Mouse (Mus musculus) 3134 (cell line): Measurements from ENCODE around the gene Ntng1.
A peak's percentile ranks its signal among the peaks of the same experiment; 100 is the strongest.

ENCODE experiments used
- DNase-seq: peaks from one replicate; pipeline ENCODE4 v3.0.0-alpha.2; 2011; ENCODE audit warnings: low spot score; ENCODE audit not compliant: insufficient read length; ENCODE audit errors: extremely low read depth

Gene Ntng1

DNA sequence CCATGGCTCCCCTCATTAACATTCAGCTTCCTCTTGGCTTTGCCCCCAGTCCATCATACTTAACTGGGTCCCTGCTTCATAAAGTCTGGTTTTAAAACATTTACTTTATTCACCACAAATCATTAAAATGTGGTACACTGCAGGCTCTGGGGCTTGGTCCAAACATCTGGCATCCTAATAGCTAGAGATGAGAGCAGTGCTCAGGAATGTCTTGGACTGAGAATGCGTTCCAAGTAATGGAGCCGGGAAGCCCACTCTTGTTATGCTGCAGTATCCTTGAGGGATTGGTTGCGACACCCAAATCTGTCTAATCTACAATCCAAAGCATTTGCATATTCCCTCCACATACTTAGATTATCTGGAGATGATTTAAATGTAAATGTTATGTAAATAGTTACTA is 207.5 kb downstream of the Ntng1 start:
- DNase-seq, result peak; percentile 11

DNA sequence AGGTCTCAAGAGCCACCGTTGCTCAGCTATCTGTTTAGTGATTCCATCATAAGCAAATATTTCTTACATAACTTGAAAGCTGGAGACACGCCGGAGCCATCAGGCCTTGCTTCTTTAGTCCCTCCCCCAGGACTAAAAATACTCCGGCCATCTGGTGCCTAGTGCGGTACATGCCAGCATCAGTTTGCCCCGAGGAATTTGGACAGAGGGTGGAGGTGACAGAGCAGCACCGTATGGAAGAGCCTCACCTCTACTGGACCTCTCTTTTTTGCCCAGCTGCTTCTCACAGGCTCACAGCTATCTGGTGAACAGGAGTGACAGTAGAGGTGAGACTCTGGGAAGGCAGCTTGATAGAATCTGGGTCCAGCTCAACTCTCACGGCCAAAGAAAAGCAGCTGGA is 211.6 kb downstream of the Ntng1 start:
- no peak for DNase-seq

GRCm38 (mm10) chr3:109931021-109931420 is 212.8 kb downstream of the Ntng1 start:
- DNase-seq, result no peak

- no peak for DNase-seq
These were observed 220.0 kb downstream of the Ntng1 start for GRCm38 (mm10) chr3:109923788-109924187.

- DNase-seq, result no peak
These were observed 224.8 kb downstream of the Ntng1 start for GRCm38 (mm10) chr3:109918996-109919395.

DNA sequence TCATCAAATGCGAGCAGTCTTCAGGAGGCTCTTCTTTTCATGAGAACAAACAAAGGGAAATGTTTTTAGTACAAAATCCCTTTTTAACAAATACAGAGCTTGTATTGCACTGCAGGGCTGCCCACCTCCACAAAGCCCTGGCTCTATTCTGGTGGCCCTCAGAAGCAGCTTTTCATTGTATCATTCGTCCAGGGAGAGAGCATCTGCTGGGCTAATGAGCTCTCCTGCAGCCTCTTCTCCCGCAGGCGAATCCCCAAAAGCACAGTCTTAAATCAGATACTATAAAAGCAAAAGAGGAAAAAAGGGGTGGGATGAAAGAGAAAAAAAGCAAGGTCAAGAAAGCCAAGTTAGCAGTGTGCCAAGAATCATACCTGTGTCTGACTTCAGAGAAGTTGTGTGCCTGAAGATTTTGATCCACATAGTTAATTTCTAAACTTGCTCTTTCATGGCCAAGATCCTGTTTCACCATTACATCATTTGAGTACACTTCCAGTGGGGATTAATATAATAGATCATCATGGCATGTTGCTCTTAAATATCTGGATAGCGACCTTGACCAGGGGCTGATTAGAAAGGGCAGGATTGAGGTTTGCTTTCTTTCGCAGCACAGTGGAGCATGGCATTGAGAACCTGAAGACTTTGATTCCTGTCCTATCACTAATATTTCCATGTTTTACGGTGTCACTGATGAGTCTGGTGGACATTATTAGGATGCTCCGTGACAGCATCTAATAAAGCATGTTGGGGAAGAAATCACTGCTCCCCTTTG is 225.7 kb downstream of the Ntng1 start:
- DNase-seq, result no peak

- DNase-seq, result no peak
These were observed 226.7 kb downstream of the Ntng1 start for GRCm38 (mm10) chr3:109917077-109917476.

DNA sequence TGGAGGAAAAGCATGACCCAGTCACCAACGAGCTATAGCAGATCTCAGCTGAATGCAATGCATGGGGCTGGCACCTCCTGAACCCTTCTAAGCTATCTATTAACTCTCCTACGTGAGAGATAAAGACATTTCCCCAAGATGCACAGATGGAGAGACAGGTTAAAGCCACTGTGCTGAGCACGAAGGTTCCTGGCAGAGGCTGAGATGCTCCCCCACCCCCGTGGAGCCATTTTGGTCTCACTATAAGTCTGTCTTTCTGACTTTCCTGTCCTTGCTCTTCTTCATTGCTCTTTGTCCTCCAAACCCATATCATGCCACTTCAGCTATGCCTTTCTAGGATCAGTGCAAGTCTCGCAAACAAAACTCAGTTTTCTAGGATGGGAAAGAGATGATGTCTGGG is 229.6 kb downstream of the Ntng1 start:
- no peak for DNase-seq

DNA sequence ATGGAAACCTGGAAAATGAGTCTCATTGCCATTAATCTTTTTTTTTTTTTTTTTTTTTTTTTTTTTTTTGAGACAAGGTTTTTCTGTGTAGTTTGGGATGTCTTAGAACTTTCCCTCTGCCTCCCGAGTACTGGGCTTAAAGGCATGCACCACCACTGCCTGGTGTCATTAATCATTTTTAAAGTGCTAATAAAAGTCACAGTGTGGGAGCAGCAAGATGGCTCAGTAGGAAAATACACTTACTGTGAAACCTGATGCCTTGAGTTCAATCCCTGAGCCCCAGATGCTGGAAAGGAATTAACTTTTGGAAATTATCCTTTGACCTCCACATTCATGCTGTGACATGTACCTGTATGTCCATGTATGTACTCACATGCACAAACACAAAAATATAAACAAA is 253.2 kb downstream of the Ntng1 start:
- no peak for DNase-seq

DNA sequence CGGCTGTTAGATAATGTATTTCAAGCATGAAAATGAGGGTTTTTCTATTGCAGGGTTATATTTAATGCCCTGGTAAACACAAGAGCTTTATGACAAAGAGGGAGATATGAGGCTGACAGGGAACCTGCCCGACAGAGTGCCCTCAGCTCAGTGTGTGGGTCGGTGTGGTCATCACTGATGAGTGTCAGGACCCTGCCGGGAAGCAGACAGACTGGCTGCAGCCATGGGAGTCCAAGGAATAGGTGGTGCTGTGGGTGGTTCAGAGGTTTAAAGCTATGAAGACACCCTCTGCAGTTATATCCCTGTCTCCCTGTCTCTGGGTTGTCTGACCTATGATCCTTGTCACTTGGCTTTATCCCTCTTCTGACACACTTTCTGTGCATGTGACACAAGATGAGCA is 258.1 kb downstream of the Ntng1 start:
- DNase-seq, result no peak

DNA sequence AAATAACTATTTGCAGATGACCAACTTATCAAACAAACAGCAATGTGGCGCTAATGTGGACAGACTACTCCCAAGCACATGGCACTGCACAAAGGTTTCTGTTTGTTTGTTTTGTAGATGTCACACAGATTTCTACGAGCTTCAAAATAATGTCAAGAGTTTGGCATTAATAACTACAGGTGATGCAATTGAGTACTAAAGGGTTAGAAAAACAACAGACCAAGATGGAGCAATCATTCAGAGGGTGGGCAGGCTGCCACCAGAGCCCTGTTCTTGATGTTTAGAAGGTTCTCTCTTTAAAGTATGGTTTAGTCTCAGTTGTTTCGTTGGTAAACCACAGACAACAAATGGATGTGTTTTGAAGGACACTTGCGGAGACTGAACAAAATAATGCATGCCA is 264.8 kb downstream of the Ntng1 start:
- DNase-seq, result no peak

- DNase-seq, result no peak
These were observed 271.8 kb downstream of the Ntng1 start for GRCm38 (mm10) chr3:109871986-109872385.

- DNase-seq, result no peak
These were observed 285.5 kb downstream of the Ntng1 start for GRCm38 (mm10) chr3:109858276-109858675.

DNA sequence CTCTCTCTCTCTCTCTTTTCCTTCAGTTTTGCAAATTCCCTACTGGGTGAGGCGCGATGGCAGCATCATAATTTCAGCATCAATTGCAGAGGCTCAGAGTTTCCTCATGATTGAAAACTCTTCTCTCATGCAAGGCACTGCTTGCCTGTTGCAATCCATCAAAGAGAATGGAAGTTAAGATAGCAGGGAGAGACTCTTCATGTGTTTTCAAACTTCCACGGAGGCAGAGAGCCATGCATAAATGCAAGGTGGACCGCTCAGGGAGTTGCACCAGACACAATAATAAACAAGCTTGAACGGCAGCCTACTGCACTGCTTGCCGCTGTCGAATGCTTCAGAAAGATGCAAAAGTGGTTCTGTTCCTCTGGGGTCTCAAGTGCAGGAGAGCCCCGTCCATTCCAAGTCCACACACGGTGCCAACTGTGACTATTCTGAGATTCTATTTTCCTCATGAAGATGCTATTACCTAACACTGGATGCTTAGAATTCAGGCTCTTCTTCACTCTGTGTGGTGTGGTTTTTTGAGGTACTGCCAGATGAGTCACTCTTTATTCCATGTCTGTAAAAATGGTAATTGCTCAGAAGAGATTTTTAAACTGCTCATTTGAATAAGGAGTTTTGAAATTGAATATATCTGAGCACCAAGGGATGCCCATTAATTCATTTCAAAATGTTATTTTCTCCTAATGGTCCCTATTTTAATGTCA is 289.2 kb downstream of the Ntng1 start:
- DNase-seq, result no peak

GRCm38 (mm10) chr3:109846660-109847059 is 297.2 kb downstream of the Ntng1 start:
- no peak for DNase-seq

- no peak for DNase-seq
These were observed 318.0 kb downstream of the Ntng1 start for GRCm38 (mm10) chr3:109825806-109826205.

- no peak for DNase-seq
These were observed 320.9 kb downstream of the Ntng1 start for GRCm38 (mm10) chr3:109822803-109823474.

DNA sequence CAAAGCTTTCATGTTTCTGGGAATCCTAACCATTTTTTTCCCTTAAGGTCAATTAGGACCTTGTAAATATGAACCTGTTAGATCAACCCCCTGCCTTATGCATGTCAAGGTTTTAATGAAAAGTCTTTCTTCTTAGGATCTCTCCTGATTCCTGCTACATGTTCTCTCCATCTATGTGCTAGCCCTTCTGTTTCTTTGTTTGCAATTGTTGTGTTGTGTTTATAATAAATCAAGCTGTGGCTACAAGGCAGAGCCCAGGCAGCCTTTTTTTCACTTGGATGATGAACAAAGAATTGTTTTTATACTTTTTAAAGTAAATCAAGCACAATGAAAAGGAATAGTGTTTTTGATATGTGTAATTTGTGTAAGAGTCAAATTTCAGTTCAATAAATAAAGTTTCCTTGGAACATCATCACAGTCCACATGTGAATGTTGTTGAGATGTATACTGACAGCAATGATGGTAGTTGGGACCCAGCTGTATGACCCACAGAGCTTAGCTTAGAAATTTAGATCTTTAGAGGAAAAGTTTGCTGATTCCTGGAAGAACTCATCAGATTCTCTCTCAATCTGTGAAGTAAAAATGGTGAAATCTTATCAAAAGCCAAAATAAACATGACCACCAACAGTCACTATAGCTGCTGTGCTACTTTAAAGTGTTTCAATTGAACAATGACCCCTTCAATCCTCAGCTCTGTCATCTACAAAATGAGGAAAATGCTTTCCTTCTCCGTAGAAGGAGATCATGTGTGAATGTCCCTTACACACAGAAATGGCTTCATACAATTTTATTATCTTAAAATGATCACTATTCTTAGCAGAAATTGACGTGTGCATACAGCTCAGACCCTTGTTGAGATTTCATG is 324.8 kb downstream of the Ntng1 start:
- no peak for DNase-seq

GRCm38 (mm10) chr3:109809065-109809464 is 334.7 kb downstream of the Ntng1 start:
- DNase-seq, result no peak

GRCm38 (mm10) chr3:109807211-109807934 is 336.4 kb downstream of the Ntng1 start:
- no peak for DNase-seq
